Mouse (Mus musculus) mesoderm, embryonic 11.5 days (tissue): ENCODE results near the gene Bbs1.
"Not testable (repeated sequence)": the region's sequence is repeated elsewhere in the genome, so short reads cannot be mapped to it uniquely, and the experiment has no call there.

Experiments
- DNase-seq: peaks from one replicate; pipeline ENCODE4 v3.0.0-alpha.2; 2012; ENCODE audit warnings: low read depth, low spot score

The Bbs1 gene

GRCm38 (mm10) chr19:4883961-4884360, 22.5 kb downstream of the Bbs1 start:
- no peak for DNase-seq

DNA sequence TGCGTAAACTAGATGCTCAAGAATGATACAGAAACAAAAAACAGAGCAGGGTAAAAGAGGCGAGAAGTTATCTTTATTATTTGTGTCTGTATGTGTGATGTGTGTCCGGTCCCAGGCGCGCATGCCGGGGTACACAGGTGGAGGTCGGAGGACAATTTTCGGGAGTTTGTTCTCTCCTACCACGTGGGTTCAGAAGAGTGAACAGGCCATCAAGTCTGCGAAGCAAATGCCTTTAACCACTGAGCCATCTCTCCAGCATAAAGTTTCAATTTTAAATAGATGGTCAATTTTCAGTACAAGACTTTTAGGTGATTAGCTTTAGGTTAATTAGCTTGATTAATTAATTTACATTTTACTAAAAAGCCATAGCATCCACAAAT, 27.1 kb downstream of the Bbs1 start:
- DNase-seq = no peak

DNA sequence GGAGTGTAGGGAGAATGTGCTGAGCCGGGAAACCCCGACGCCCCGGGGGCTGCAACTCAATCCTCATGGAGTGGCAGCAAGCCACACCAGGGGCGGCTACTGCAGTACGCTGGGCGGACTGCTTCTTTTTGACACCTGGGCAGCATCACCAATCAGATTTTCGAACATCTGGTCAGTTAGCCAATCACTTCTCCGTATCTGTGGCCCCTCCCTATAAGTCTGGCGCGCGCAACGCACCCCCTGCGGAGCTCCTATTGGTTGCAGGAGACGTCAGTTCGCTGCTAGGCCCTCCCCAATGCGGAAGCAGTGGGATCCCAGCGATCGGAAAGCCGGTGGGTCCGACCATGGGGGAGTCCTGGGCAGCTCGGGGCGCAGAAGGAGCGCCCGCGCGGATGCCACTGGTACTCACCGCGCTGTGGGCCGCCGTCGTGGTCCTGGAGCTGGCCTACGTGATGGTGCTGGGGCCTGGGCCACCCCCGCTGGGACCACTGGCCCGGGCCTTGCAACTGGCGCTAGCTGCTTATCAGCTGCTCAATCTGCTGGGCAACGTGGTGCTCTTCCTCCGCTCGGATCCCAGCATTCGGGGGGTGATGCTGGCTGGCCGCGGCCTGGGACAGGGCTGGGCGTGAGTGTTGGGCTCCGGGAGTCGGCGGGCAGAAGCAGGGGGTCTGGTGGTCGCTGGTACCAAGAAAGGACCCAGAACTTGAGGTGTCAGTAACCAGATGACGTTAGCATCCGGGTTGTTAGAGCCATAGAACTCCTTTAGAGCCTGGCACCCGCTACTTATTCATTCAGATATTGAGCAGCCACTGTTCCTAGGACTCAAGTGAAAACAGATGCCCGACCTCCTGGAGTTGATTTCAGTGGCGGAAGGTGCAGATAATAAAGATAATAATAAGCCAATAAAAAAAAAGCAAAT, 27.8 kb downstream of the Bbs1 start, which contains the start of gene Zdhhc24:
TSS of gene Zdhhc24 (plus strand) at position 264 of the 919 bp plus-strand sequence.
- peak; percentile 97 for DNase-seq

- no peak for DNase-seq
These were observed 28.6 kb downstream of the Bbs1 start, which contains the start of gene Actn3 for GRCm38 (mm10) chr19:4877785-4878184. Gene Actn3 (minus strand): TSS chr19:4877909.

- DNase-seq = no peak
These were observed 29.7 kb downstream of the Bbs1 start for GRCm38 (mm10) chr19:4876755-4877154.

DNA sequence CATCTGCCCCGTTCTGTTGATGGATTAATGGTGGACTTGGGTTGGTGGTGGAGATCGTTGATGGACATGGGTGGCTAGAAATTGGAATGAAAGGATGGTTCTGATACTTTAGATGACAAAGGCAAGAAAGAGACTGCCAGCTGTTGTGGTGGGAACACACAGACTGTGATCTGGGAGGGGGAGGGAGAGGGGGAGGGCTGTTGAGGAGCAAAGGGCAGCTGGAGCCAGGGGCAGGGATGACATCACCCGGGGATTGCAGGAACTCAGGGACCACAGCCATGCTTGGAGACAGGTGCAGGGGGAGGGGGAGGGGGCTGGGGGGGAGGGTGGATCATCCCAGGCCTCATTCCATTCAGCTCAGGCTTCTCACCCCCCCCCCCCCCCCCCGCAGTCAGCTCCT, 30.2 kb downstream of the Bbs1 start:
- DNase-seq = no peak

GRCm38 (mm10) chr19:4874613-4875012, 31.8 kb downstream of the Bbs1 start:
- not testable (repeated sequence) for DNase-seq

- no peak for DNase-seq
These were observed 41.3 kb downstream of the Bbs1 start for GRCm38 (mm10) chr19:4865147-4865546.

- DNase-seq = peak; percentile 41
These were observed 43.4 kb downstream of the Bbs1 start for GRCm38 (mm10) chr19:4863048-4863447.

GRCm38 (mm10) chr19:4859081-4859480, 47.3 kb downstream of the Bbs1 start:
- no peak for DNase-seq

- DNase-seq = no peak
These were observed 50.5 kb downstream of the Bbs1 start for GRCm38 (mm10) chr19:4855951-4856350.

GRCm38 (mm10) chr19:4855470-4855820, 51.0 kb downstream of the Bbs1 start:
- DNase-seq = no peak

DNA sequence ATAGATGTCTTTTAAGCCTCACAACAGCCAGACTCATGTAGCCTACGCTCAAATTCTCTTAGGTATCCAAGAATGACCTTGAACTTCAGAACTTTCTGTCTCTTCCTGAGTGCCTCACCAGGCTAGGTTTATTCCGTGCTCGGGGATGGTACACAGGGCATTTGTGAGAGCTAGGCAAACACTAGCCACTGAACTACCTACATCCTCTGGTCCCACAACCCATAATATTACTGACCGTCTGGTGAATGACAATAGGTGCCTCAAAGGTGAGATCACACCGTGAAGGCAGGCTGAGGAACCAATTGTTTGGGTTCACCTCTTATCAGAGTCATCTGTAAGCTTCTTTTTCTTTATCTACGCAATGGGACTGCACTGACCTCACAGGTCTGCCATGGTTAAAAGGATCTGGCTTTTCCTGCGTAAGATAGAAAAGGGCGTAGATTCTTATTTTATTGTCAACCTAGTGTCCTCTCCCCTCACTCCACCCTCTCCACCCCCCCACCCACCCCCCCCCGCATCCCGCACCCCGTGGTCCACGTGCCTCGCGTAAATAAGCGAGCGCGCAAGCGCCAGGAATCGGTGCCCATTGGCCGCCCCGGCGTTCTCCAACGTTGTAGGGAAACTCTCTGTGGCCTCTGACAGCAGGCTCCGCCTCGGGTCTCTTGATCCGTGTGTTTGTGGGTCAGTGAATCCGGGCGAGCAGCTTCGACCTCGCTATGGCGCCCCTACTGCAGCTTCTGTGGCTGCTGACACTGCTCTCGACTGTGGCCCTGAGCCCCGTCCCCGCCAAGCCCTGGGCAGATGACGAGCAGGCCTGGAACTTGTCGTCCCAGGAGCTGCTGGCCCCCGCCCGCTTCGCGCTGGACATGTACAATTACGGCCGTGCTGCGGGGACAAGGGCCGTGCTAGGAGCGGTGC, 51.6 kb downstream of the Bbs1 start, which contains the start of gene Ctsf:
TSS of gene Ctsf (plus strand) at position 579 of the 918 bp plus-strand sequence.
- DNase-seq = peak; percentile 88

DNA sequence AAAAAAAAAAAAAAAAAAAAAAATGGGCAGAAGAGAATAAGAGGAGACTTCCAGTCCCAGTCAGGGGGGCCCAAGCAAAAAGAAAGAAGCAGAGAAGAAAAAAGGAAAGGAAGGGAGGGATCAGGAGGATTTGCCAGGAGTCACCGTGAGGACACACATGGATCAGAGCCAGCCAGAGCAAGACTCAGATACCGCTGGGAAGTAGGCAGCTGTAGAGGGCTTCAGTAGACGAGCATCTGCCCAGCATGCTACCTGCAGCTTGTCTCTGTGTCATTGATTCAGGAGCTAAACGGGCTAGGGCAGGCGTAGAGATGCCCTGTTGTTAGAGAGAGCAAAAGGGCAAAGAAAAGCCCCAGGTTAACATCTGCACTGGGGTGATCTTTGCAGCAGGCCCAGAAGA, 56.1 kb downstream of the Bbs1 start:
- no peak for DNase-seq

DNA sequence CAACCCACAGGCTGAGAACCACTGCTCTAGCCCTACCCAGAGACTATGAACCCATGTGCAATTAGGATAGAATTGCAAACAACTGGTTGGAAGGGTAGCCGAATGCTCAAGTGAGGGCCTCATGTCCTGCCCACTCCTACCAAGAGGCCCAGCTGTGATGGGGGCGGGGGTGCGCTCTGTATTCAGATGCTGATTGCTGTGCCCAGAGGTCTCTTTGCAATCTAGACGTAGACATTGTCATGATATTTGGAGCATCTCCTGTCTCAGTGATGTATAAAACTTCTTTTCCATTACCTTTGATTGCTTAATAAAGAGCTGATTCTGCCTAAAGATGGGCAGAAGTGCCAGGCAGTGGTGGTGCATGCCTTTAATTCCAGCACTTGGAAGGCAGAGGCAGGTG, 56.6 kb downstream of the Bbs1 start:
- DNase-seq = no peak

GRCm38 (mm10) chr19:4847490-4847889, 58.9 kb downstream of the Bbs1 start:
- peak; percentile 29 for DNase-seq

DNA sequence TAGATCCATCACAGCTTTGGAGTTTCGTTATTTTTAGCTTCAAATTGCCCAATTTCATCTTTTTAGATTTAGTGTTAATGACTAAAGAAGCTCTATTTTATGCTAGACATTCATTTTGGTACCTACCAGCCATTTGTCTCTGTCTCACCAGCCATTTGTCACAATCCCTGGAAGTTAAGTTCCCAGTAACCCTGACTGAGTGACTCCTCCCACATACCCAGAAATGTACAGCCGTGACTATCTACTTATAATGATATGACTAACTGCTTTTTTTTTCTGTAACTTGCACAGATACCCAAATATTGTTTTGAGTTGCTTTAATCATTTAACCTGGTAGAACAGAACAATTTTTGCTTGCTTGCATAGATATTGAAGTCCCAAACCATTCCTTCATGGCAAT, 60.6 kb downstream of the Bbs1 start:
- DNase-seq = no peak

DNA sequence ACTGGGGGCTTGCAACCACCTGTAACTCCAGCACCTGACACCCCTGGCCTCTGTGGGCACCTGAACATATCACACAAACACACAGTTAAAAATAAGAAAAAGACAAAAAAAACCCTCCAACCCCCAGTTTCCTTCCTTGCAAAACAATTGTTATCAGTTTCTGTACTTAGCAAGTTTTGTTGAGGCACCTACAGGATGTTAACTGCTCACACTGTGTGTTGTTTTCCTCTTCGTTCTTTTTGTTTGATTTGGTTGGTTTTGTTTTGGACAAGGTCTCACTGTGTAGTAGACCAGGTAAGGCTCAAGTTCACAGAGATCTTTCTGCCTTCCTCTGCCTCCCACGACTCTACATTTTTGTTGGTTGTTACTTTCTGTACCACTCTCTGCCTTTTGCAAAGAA, 63.8 kb downstream of the Bbs1 start:
- DNase-seq = no peak

- no peak for DNase-seq
These were observed 65.6 kb downstream of the Bbs1 start for GRCm38 (mm10) chr19:4840848-4841247.

DNA sequence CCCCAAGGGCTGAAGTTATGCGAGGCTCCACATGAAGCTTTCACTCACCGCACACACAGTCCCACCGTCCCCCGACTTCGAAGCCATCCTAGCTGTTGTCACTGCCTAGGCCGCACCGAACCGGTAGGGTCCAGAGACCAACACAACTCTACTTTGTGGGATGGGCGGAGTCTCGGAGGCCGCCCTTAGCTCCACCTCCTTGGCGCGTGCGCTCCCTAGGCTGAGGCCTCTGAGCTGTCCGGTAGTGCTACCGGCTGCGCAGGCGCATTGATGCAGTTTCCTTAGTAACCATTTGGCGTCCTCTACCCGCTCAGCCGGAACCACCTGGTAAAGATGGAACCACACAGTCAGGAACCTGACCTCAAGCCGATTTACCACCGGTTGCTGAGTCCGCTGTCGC, 67.3 kb downstream of the Bbs1 start, which contains the start of the genes Ccs and Ccdc87:
TSS of gene Ccs (minus strand) at position 184 of the 400 bp plus-strand sequence.
TSS of gene Ccdc87 (plus strand) at position 218 of the 400 bp plus-strand sequence.
- peak; percentile 96 for DNase-seq

GRCm38 (mm10) chr19:4838526-4839140, 67.8 kb downstream of the Bbs1 start:
- DNase-seq = no peak

DNA sequence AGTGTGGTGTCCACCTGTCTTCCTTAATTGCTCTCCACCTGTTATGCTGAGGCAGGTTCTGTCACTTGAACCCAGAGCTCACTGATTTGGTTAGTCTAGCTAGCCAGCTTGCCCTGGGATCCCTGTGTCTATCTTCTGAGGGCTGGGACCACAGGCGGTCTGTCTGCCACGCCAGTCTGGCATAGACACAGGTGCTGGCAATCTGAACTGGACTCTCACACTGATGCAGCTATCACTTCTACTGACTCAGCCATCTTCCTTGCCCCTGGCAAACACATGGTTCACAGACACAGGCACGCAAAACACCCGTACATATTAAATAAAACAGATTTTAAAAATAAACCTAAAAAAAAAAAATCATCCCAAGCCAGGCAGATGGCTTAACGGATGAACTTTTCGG, 69.4 kb downstream of the Bbs1 start:
- no peak for DNase-seq
